Mouse (Mus musculus): ENCODE data around the gene Dus3l.

Gene Dus3l

DNA sequence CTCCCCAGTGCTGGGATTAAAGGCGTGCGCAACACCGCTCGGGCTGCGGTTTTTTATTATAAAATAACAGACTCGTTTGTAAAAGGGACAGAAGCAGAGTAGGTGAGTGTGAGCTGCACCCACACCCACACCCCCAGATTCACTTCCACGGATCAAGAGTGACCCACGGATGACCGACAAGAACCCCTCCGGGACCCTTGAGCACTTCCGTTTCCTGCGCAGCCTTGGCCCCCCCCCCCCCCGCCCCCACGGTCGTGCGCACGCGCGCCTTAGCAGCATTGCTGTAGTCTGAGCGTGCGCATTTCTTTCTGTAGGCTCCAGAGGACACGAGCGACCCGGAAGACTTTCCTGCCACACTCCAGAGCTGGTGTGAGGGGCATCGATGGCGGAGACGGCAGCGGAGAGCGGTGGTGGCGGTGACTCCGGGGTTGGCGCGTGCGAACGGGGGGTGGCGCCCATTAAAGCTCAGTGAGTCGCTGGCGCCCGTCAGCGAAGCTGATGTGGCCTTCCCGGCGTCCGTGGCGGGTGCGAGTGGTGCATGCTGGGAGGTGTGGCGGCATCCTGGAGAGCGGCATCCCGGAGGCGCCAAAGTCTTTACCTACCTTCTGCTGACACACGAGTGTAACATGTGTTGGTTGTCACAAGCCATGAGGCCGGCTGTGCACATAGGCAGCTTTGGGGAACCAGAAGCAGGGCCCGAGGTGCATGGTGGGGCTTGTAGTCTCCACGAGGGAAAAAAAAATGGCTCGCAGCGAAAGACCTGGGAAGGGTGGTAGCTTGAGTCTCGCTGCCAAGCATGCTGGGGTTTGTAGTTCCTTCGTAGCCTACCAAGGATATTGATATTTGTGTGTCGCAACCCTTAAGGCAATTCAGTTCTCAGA is at the start of gene Dus3l:
Gene Dus3l (plus strand): TSS at position 284 of the 881 bp plus-strand sequence.
- DNase-seq (ENCODE audit: low spot score in 2 of 2) = peak; percentile 89 to 91

DNA sequence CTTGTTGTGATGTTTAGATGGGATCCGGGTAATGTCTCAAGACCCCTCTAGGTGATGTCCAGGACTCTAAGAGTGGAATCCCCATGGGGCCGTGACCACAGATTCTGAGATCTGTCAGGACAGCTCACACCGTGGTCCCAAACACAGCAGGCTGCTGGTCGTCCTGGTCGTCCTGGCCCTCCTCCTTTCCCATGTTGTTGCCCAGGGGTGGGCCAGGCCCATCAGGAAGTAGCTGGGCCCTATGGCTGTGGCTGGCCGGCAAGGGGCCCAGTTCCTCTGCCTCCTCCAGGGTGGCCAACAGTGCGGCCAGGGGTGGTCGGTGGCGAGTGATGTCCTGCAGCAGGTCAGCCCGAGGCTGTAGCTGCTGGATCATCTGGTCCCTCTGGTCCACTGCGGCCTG is 49.2 kb upstream of the Dus3l start:
- no peak for DNase-seq (ENCODE audit: low spot score in 2 of 2)

DNA sequence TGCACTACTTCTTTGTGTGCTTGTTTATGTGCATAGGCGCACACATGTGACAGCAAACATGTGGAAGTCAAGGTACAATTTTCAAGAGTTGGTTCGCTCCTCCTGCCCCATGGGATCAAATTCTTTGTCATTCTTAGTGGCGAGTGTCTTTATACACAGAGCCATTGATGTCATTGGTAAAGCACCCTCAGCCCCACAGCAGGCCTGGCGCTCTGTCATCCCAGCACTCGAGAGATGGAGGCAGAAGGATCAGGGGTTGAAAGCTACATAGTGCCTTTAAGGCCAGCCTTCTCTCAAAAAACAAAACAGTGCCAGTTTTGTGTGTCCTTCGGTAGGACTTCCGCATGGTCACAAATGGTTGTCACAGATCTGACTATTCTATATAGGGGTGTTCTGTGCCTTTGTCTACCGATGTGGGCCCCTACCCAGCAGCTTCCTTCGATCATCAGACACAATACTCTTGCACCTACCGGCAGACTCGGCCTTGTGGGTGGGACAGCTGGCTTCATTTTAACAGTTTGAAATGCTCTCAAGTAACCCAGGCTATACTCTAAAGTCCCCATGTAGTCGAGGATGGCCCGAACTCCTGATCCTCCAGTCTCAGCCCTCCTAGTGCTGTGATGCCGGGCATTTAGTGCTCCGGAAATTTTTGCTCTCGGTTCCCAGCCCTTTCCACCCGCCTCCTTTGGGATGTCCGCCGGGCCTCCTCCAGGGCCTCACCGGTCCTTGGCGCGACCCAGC is 48.5 kb upstream of the Dus3l start:
- no peak for DNase-seq (ENCODE audit: low spot score in 2 of 2)

DNA sequence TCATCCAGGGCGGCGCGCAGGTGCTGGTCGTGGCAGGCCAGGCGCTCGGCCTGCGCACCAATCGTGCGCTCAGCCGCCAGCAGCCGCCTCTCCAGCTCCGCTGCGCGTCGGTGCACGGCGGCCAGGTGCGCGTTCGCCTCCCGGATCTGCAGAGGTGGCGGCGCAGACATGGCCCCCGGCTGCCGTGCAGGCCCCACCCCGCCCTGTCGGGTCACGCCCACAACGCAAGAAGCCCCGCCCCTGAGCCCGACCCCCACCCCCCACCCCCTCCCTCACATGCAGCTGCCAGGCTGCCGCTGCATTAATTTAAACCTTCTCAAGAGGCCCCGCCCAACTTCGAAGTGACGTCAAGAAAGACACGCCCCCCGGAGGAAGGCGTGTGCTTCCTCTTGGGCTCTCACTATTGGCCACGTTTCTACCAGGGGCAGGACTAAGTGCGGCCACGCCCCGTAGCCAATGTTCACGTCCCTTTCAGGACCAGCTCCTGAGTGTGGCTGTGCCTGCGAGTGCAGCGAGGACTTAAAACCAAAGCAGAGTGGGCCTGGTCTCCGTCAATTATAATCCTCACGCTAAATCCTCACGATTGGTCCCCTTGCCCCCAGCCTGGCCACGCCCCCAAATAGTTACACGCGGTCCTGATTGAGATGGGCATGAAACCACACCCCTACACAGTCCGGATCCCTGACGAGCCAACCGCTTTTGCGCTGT is 47.7 kb upstream of the Dus3l start:
- DNase-seq (ENCODE audit: low spot score in 2 of 2) = peak; percentile 96 to 99

DNA sequence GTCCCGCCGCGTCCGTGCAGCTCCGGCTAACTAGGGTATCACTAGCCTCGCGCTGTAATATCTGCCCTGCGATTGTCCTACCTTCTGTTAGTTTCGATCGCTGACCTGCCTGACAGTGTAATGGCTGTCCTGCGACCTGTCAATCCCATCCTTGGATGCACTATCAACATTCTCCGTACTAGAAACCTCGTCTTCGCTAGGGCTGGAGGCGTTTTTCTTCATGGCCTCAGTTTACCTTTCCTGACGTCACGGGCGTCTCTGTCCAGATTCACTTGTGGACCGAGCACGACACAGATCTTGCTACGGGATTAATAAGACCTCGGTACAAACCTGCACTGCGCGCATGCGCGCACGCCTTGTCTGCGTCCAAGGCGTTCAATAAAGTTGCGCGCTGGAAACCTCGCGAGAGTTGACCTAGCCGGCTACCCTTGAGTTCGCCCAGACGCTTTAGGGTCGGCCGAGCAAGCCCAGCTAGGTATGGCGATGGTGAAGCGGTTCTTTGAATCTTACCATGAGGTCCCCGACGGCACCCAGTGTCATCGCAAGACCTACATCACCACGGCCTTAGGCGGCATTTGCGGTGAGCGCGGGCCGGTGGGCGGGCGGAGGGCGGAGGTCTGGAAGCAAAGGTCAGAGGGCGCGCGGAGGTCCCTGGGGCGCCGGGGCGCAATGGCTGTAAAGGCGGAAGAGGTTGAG is 47.0 kb upstream of the Dus3l start, which contains the start of the genes Ndufa11 and Vmac:
Gene Ndufa11 (plus strand): TSS at position 405 of the 696 bp plus-strand sequence.
Gene Vmac (minus strand): TSS at position 660 of the 696 bp plus-strand sequence.
- peak; percentile 86 to 94 for DNase-seq (ENCODE audit: low spot score in 2 of 2)

DNA sequence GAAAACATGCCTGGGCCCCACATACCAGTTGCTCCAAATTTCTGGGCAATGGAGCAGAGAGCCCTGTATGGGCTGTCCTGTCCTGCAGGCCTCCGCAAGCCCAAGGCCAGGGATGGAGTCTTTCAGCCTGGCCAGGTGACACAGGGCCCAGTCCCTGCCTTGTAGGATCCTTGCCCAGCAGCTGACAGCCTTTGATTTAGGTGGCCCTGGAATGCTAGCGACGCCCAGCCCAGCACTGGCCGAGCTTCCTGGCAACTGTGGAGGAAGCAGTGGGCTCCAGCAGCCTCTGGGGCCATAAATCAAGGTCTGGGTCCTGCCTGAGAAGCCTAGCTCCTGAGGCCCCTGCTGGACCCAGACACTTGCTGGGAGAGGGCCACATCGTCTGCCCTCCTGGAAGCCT is 42.1 kb upstream of the Dus3l start:
- DNase-seq (ENCODE audit: low spot score in 2 of 2) = no peak

DNA sequence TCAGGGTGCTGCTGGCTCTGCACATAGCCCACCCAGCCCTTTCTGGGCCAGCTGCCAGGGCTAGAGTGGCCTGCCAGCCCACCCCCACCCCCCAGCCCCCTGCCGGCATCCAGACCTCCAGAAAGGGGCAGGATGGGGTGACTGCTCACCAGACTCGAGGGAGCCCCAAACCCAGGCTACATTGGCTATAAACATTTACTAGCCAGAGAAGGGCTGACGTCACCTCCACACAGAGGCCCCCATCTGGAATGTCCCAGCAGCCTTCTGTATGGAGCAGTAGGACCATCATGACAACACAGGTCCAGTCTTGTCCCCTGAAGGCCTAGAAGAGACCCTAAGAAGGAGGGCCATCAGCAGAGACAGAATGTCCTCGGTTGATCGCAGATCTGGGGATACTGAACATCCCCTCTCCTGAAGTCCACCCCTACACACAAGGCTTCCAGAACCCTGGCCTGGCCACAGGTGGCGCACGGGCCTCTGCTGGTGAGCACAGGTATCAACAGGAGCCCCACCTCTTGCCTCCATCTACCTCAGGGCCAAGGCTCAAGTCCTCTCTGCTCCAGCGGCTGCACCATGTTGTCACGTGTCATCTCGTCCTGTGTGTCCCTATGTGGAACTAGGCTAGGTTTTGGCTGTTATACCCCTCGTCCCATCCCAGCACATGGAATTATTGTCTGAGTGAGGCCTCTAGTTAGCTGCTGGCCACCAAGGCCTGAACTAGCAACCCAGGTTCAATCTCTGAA is 41.0 kb upstream of the Dus3l start:
- no peak for DNase-seq (ENCODE audit: low spot score in 2 of 2)

DNA sequence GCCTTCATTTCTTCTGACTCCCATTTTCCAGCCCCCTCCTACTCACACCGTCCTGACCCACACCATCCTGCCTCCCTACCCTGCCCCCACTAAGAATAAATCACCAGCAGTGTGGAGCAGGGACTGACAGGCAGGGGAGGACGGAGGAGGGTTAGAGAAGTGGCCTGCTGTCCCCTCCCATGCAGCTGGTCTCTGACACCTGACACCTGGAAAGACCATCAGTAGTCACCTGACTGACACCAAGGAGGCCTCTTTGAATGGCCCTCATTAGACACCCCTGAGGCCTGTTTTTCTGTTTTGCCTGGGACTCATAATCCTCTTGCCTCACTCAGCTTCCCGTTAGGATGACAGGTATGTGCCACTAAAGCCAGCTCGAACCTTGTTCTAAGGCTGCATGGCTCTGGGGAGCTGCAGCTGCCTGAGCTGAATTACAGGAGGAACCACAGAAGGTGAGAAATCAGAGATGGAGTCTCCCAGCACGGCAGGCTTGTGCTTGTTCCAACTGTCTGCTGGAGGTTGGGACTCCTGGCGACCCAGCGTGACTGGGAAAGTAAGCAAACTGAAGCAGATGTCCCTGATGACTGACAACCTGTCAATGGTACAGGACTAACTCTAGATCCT is 37.4 kb upstream of the Dus3l start:
- no peak for DNase-seq (ENCODE audit: low spot score in 2 of 2)

DNA sequence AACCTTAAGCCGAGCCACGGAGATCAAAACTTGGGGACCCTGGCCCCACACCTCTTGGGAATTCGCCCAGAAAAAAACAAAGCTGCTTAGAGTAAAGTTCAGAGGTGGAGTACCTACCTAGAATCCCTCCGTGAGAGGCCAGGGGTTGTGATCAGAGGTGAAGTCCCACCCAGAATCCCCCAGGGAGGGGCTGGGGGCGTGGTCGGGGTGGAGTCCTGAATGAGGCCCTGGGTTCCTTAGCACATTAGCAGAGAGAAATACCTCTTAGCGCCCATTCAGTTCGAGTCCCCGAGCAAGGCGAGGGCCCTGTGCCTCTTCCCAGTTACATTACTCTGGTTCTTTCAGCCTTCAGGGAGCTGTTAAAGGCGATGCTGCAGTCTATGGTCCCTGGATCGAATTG is 36.9 kb upstream of the Dus3l start:
- DNase-seq (ENCODE audit: low spot score in 2 of 2) = no peak

DNA sequence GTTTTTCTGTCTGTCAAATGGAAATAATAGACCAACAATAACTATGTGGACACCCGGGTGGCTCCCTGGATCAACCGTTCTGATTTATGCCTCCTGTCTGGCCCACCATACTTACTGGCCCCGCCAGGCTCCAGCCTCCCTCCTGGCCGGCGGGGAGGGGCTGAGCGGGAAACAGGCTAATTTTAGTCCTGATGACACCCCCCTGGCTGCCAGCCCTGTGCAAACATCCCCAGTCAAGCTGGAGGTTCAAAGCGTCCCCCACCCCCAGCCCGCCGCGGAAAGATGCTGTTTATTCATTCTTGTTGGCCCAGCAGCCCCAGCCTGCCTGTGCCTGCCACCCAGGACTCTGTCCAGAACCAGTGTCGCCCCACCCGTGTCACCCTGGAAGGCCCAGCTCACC is 36.4 kb upstream of the Dus3l start:
- no peak for DNase-seq (ENCODE audit: low spot score in 2 of 2)

DNA sequence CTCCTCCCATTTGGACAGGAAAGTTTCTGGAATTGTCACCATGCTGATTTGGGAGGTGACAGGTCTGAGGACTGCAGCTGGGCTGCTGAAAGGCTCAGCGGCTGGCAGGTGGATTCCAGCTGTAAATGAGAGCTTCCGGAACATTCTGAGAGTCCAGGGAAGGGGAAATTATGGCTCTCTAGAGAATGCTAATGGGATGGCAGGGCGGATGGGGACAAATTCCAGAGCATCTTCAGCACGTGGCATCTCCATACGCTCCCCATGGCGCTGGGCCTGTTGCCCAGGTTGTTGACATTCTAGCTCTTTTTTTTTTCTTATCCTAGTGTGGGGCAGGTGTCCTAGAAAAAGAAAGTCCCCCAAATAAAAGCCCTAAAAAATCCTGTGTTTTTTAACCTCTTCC is 35.4 kb upstream of the Dus3l start:
- DNase-seq (ENCODE audit: low spot score in 2 of 2) = no peak

DNA sequence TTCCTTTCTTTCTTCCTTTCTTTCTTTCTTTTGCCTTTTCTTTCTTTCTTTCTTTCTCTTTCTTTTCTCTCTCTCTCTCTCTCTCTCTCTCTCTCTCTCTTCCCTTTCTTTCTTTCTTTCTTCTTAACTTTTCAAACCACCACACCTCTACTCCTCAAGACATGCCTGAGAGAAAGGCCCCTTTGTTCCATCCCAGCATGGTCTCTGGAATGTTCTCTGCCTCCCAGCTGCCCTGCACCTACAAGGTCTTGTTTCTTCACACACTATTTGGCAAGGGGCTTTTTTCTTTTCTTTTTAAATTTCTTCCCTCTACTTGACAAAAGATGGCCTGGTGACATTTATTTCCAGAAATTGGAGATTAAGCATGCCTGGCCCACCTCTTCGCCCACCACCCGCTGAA is 34.9 kb upstream of the Dus3l start:
- no peak for DNase-seq (ENCODE audit: low spot score in 2 of 2)

DNA sequence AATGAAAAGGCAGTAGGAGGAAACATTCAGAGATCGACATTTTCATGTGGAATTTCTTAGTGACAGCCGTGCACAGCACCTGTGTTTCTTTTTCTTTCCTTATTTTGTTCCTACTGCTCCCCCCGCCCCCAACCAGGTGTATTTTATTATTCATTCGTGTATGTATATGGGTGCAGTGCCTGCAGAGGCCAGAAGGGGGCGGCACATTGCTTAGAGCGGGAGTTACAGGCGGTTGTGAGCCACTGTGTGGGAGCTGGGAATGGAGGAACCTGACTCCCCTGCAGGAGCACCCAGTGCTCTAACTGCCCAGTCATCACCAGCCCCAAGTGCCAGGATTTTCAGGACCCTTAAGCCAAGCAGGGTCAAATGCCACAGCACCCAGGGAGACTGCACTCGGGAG is 28.0 kb upstream of the Dus3l start:
- DNase-seq (ENCODE audit: low spot score in 2 of 2) = no peak

DNA sequence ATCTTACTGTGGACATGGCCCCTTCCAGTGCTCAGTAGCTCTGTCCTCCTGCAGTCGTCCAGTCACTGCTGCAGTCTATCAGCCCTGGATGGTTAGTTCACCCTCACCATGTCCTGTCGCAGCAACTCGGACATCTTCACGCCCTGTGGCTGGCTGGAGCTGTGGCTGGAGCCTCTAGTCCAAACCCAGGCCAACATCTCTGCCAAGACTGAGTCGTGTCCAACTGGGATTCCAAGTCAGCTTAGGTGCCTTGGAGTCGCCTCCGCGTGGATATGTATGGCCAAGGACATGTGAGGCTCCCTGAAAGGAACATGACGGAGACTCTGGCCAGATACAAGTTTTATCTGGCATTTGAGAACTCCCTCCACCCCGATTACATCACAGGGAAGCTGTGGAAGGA is 26.3 kb upstream of the Dus3l start:
- no peak for DNase-seq (ENCODE audit: low spot score in 2 of 2)

DNA sequence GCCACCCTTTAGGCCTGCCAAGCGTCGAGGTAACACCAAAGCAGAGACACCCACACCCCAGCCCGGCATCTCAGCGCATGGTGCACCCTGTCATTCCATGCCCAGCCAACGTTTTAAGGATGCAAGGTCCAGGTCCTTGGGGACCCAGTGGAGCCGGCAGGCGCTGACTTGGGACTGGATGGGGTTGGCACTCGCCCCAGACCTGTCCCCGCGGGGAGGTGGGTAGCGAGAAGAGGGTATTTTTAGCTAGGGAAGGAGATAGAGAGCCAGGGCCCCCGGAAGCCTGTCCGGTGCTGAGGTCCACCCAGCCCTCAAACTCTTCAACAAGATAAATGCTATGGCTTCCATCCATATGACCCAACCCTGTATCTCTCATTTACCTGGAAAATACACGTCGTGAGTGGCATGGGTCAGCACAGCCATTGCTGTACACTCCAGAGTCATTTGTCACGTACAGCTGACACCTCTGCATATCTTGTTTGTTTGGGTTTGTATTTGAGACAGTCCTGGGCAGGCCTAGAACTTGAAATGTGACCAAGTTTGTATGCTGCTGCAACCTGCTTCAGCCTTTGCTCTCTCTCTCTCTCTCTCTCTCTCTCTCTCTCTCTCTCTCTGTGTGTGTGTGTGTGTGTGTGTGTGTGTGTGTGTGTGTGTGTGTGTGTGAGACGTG is 24.3 kb upstream of the Dus3l start:
- DNase-seq (ENCODE audit: low spot score in 2 of 2) = peak; percentile 39 to 49

DNA sequence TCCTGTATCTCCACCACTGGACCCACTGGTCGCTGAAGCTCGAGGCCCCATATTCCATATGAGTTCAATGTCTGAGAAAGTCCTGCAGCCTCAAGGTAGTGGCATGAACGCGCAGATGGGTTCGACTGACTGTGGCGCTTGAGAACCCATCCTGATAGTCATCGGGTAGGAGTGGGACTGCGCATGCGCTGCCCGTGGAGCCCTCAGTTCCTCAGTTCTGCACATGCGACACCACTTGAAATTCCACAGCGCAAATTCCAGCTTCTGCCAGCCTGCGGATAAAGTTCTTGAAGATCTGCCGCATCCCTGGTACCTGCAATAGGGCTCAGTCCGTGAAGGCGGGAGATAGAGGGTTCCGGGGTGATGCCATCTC is 23.8 kb upstream of the Dus3l start:
- no peak for DNase-seq (ENCODE audit: low spot score in 2 of 2)

DNA sequence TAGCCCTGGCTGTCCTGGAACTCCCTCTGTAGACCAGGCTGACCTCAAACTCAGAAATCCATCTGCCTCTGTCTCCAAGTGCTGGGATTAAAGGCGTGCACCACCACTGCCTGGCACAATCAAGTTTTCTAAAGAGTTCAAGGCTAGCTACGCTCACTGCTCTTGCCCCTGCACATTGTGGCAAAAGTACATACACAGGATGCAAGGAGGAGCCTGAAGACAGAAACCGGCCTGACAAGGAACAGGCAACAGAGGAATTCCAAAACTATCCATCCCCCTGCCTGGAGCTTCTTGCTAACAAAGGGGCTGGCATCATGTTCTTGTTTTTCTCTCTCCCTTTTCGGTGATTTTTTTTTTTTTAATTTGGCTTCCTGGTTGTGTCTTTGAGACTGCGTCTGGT is 20.4 kb upstream of the Dus3l start:
- no peak for DNase-seq (ENCODE audit: low spot score in 2 of 2)

DNA sequence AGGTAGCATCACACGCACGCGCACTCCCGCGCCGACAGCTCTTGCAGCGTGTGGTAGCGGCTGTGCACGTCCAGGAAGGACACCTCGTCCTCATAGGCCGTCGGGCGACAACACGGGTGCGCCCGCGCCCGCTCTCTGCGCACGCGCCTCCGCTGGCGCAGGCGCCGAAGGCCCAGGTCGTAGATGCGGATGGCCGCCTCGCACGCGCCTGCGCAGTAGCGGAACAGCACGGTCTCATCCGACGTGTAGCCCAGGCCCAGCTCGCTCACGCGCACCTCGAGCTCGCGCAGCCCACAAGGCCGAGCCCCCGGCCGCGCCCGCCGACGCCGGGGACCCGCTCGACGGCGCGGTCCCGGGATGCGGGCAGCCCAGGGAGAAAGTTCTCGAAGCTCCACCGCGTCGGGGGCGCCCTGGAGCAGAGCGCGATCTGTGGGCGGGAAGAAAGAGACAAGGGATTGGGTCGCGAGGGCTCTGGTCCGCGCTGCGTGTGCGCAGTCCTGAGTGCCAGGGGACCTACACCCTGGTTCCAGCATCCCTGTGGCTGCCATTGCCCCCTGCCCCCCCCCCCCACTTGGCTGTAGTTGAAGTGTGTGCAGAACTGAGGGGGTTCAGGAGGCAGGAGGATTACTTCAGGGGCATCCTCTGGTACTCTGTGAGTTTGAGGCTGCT is 13.0 kb upstream of the Dus3l start:
- DNase-seq (ENCODE audit: low spot score in 2 of 2) = no peak

DNA sequence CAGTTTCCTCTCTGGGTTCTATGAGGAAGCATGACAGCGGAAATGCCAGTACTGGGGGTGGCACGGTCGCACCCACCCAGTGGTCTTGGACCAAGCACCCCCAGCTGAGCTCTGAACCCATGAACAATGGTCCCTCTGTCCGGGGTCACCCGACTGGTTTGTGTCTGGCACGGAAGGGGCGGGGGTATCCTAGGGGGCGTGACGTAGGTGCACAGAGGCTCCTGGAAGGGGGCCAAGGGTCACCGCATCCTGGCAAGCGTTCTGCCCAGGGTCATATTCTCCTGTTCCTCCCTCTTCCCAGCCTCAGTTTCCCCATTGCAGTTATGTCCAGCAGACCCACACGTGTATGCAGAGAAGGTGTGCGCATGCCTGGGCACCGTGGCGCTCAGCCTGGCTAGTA is 11.1 kb upstream of the Dus3l start:
- DNase-seq (ENCODE audit: low spot score in 2 of 2) = no peak
